Mouse (Mus musculus) urinary bladder, postnatal 4 days (tissue): ENCODE results near the gene Sgk1.

ENCODE experiments used
- DNase-seq, 2 experiments: peaks; one replicate each; pipeline ENCODE4 v3.0.0; 2021 to 2022; ENCODE audit warnings: low spot score in 2 of 2

Sgk1 gene

GRCm38 (mm10) chr10:21882184-21883081 is at the start of gene Sgk1:
Gene Sgk1 (plus strand): TSS chr10:21882184.
- DNase-seq: no peak

DNA sequence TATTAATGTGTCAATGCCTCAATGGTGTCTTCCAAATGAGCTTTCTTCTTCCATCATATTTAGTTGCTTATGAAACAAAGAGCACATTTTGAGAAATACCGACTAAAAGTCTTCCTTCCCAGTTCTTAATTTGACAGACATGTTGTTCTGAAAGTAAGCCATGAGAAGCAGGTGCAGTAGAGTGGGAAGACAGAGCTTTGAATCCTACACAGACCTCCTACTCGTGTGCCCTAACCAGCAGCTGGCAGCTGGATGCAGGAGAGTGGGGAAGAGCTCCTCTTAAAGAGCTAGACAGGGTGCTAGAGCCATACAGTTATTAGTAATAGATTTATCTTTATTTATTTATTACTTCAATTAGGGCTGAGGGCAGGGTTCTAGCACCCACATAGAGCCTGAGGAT is 49.7 kb upstream of the Sgk1 start:
- DNase-seq: no peak

DNA sequence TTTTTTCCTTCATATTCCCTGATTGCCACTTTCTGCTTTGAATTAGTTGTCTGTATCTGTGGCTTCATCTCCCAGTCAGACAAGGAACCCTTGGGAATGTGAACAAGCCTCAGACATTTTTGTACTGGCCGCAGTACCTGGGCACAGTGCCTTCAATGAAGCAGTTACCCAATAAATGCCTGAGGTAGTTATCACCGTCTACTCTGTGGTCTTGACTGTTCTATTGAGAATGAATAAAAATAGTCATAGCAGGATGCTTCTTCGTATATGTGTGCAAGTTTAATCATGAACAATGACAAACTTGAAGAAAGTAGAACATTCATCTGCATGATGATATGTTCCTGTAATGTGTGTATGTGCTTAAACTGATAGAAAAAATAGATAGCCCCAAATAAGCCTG is 48.2 kb upstream of the Sgk1 start:
- no peak for DNase-seq

GRCm38 (mm10) chr10:21835077-21835476 is 46.9 kb upstream of the Sgk1 start:
- no peak for DNase-seq

DNA sequence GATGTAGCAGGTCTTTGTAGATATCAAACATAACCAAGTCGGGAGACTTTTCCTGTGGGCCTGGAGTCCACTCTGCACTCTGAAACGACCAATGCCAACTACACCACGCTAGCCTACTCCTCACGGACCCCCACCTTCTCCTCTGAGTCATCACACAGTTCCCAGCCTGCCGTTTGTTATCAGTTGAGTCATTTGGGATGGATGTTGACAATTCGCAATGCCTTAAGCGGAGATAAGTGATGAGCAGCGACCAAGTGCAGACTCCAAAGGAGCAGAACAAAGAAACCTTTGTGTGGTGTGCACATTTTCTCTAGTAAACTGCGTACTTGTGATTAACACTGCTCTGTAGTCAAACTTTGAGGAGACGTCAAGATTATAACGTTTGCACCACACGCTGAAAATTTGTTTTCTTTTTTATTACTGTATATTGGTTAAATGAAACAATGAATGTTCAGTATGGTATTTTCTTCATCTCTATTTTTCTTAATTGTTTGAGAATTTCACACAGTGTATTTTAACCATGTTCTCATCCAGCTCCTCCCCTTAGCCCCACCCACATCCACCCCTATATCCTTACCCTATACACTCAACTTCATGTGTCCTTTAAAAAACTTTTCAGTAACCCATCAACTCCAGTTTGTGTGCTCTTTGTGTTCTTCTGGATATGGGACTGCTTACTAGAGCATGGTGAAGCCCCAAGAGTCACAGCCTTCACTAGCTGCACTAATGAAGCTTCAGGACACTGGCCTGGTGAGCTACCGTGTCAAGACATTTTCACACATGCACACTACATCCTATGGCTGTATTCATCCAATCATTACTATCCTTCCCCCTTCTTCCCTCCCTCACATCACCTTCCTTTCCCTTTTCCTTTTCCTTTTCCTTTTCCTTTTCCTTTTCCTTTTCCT is 42.5 kb upstream of the Sgk1 start:
- DNase-seq: no peak

DNA sequence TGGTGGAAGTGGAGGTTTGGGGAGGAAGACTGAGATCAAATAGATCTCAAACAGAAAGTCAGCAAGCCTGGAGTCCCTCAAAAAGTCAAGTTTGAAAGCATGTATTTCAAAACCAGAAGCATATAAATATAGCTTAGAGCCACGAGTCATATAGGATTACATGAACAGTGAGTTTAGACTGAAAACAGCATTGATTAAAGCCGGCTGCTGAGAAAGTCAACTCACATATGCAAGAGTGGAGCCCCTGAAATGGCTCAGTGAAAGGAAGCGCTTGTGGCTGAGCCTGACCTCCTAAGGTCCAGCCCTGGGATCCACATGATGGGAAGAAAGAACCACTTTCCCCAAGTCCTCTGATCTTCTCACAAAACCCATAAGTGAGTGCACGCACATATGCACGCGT is 38.7 kb upstream of the Sgk1 start:
- no peak for DNase-seq

DNA sequence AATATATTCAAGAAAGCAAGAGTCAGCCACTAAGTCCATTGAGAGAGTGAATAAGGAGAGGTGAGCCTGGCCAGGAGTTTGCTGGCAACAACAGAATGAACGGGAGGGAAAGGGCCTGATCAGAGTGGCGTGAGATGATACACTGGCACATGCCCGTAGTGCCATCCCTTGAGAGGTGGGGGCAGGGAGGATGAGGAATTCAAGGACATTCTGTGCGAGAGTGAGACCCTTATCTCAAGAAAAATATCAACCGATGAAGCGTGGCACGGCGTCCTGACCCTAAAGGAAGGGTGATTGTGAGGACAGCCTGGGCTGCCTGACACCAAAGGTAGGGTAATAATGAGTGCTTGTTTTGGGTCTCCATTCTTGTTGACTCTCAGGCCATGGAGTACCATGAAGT is 38.1 kb upstream of the Sgk1 start:
- no peak for DNase-seq

- DNase-seq: no peak
These were observed 37.6 kb upstream of the Sgk1 start for GRCm38 (mm10) chr10:21844391-21844790.

DNA sequence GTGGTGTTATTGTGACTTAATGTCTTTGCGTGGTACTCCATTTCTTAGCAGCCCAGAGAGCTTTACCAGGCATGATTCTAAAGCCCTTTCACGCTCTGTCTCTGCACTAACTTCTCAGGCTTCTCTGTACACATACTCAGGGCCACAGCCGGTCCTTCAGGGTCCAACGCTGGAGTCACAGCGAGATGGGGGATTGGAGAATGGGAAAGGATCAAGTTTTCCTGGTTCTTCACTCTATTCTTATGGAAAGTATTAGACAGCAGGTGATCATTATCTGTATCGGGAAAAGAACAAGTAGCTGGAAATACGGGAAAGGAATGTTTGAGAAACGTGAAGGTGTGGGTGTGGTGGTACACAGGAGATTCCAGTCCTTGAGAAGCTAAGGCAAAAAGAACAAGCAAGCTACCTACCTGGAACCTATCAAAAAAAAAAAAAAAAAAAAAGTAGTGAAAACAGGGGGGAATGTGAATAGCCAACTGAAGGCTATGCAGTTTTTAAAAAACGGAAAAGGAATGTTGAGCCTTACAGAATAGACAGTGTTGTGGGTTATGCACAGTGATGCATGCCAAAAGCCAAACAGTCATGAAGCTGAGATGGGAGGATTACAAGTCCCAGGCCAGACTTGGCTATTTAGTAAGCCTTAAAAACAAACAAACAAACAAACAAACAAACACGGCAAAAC is 36.2 kb upstream of the Sgk1 start:
- DNase-seq: no peak

- no peak for DNase-seq
These were observed 35.6 kb upstream of the Sgk1 start for GRCm38 (mm10) chr10:21846366-21846765.

GRCm38 (mm10) chr10:21847026-21847820 is 34.8 kb upstream of the Sgk1 start:
- DNase-seq: no peak

DNA sequence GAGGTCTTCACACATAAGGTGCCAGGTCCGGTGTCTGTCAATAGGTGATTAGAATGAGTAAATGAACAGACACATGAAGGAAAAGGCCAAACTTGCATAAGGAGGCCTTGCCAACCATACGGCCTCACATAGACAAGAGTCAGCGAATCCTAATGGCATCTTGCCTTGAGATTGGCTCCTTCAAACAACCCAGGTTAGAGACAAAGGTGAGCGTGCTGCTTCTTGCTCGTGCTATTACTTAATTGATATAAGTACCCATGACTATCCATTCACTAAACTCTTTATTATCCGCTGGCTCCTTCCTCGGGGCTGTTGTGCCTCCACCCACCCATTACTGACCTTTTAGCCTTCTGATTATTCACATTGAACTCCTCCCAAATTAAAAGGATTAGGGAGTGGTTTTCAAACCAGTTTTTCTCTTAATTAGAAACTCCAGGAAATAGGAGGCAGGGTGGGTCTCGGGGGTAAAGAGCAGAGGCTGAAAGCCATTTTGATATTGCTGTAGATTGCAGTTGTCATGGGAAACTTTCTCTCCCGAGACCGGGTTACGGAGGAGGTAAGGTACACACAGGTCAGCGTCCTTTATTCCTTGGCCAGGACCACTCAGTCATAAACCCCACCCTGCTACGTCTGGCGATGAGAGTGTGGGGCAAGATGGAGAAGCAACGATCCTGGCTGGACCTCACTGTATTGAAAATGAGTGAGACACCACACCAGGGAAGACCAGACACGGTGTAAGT is 33.9 kb upstream of the Sgk1 start:
- DNase-seq: no peak

DNA sequence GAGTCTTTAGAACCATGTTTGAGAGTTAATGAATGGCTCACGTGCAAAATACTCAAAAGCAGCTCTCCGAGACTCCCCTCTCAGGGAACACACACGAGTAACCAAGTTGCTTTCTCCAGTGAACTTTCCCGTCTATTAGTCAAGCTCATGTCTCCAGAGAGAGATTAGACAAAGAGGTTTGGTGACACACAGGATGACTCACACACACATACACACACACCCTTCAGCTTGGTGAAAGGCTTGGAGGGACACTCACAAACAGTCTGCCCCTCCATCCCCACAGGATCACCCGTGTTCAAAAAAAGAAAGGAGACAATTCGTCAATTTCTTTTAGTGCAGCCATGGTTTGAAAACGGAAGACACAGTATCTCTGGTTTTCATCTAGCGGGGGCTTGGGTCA is 32.7 kb upstream of the Sgk1 start:
- DNase-seq: no peak

DNA sequence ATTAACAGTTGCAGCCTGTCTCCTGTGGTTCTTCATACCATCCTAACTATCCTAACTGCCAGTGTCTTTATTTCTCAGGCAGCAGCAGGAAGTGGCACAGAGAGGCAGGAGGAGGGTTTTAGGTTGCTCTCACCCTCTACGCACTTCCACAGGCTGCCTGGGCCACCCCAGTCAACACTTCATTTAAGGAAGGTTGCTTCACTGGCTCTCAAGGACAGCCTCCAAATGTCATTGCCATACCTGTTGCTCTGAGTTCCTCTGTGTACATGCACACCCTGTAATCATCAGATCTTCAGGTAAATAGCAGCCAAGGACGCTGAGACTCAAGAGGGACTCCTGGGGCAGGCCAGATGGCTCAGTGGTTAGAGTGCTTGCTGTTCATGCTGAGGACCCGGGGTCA is 31.7 kb upstream of the Sgk1 start:
- DNase-seq: no peak

DNA sequence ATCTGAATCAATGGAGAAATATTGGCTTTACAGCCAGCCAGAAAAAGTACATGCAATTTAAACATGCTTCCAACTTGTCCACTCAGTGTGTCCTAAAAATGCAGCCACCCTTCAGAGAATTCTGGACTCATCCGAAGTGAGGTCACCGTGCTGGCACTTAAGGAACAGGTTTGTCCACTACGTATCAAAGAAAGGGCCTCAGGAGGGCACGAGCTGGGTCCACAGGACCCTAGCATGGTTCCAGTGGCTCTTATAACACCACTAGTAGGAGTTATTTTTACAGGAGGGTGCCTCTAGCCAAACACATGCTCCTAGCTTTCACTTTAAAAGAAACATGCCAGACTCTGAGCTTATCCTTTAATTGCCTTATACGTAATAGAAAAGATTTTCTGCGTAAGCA is 28.9 kb upstream of the Sgk1 start:
- no peak for DNase-seq

DNA sequence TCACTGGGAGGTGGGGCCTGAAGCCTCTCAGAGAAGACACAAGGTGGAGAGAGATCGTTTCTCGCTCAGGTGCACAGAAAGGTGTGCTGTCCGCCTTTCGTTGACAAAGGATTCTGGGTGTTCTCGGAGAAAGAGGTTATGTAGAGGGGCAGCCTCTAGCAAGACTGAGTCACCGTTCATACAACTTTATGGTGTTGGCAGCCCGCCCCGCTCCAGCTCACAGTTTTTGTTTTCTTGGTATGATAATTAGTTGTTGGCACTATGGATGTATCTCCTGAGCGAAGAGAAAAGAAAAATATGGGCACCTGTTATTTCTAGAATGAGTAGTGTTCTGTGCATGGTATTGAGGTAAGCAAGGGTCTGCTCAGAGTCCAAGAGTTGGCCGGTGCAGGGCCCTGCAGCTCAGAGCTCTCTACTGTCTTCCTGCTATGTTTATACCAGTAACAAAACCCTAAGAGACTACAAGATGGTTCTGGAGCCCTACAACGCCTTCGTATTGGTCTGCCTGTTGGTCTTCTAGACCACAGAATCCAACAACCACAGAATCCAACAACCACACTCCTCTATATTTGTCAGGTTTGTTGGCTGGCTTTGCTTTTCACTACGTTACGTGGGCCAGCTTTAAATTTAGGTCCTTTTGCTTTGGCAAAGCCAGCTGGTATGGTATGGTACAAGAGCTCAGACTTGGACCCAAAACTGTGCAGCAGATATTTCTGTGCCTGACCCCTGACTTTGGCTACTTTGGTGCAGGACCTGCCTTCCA is 28.2 kb upstream of the Sgk1 start:
- DNase-seq: no peak

GRCm38 (mm10) chr10:21855338-21855737 is 26.6 kb upstream of the Sgk1 start:
- DNase-seq: no peak

- no peak for DNase-seq
These were observed 24.3 kb upstream of the Sgk1 start for GRCm38 (mm10) chr10:21857676-21858075.

GRCm38 (mm10) chr10:21858437-21858974 is 23.5 kb upstream of the Sgk1 start:
- DNase-seq: no peak

DNA sequence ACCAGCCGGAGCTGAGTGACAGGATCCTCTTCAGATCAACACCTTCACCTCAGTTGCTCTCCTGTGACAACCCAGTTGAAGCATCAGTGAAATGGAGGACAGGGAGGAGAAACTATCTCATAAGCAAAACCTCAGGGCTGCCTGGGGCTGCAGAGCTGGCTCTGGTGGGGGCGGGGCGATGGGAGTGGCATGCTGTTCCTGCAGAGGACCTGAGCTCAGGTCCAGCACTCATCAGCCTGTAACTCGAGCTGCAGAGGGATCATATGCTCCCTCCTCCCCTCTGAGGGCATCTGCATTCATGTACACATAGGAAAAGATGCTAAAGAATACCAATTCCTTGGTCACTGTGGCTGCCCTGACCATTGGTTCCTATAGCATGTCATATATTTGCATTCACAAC is 15.5 kb upstream of the Sgk1 start:
- DNase-seq: no peak
